Mouse (Mus musculus) gastrocnemius, postnatal 4 days (tissue): ENCODE data around the gene Ankzf1. TPM values are rescaled to one million over a fixed set of nuclear protein-coding genes. Genes with fewer than 3 reads are reported as not detected.

Source experiments
- microRNA-seq: library from miRNA; unstranded; fragments of <30 nt; microRNA quantifications from one replicate; pipeline ENCODE4 v1.2.0, GENCODE M21; 2021
- total RNA-seq, 2 experiments: library from RNA; stranded (reverse); gene quantifications; 2 replicates each; pipeline ENCODE4 v1.2.3; 2021

The Ankzf1 gene
- total RNA-seq, 2 experiments from 2014 or later: 9.4 to 12.7 TPM

Small RNAs within 50 kb of the gene (microRNA-seq; reads per million reads assigned to microRNA genes)
- gene Gm27943: not detected

Other genes starting within 250 kb of the Ankzf1 start
- under 1 TPM; 0.15 to 0.21 TPM for gene Ihh, start 240.5 kb upstream of the Ankzf1 start, total RNA-seq
- gene Nhej1, start 67.0 kb upstream of the Ankzf1 start, total RNA-seq: 1 to 10 TPM; 3.5 to 5.3 TPM
- under 1 TPM; 0.16 to 0.39 TPM for gene Slc23a3, start 58.3 kb upstream of the Ankzf1 start, total RNA-seq
- gene Cnppd1, start 49.4 kb upstream of the Ankzf1 start, total RNA-seq: 10 to 100 TPM; 29.1 to 29.7 TPM
- 10 to 100 TPM; 31.3 to 31.5 TPM for gene Retreg2, start 49.4 kb upstream of the Ankzf1 start, total RNA-seq
- gene Zfand2b, start 23.5 kb upstream of the Ankzf1 start, total RNA-seq: 10 to 100 TPM; 15.6 to 17.5 TPM
- 10 to 100 TPM; 29.8 to 31.8 TPM for gene Abcb6, start 11.8 kb upstream of the Ankzf1 start, total RNA-seq
- gene Atg9a, start within 50 bp of the Ankzf1 start, total RNA-seq: 10 to 100 TPM; 47.0 to 51.4 TPM
- 10 to 100 TPM; 10.5 to 11.9 TPM for gene Glb1l, start 18.7 kb downstream of the Ankzf1 start, total RNA-seq
- 10 to 100 TPM; 47.4 to 49.0 TPM for gene Stk16, start 18.7 kb downstream of the Ankzf1 start, total RNA-seq
- 100 to 1,000 TPM; 486 to 515 TPM for gene Tuba4a, start 27.7 kb downstream of the Ankzf1 start, total RNA-seq
- gene A630095N17Rik, start 40.0 kb downstream of the Ankzf1 start, total RNA-seq: not detected
- gene Dnajb2, start 44.3 kb downstream of the Ankzf1 start, total RNA-seq: 10 to 100 TPM; 41.5 to 48.8 TPM
- gene Ptprn, start 72.4 kb downstream of the Ankzf1 start, total RNA-seq: under 1 TPM; 0.07 to 0.23 TPM
- gene Resp18, start 86.3 kb downstream of the Ankzf1 start, total RNA-seq: not detected
- gene Dnpep, start 125.8 kb downstream of the Ankzf1 start, total RNA-seq: 10 to 100 TPM; 65.0 to 70.5 TPM
- 1,000 to 10,000 TPM; 1,760 to 1,859 TPM for gene Des, start 168.2 kb downstream of the Ankzf1 start, total RNA-seq
- 100 to 1,000 TPM; 156 to 170 TPM for gene Speg, start 183.1 kb downstream of the Ankzf1 start, total RNA-seq
- gene Gmppa, start 243.8 kb downstream of the Ankzf1 start, total RNA-seq: 10 to 100 TPM; 43.5 to 49.3 TPM